Mouse (Mus musculus) cortical plate, adult 2 months (tissue): ENCODE measurements around the gene Trp53i13.

Experiments
- CTCF ChIP-seq: fragments of 200-500 bp; IDR thresholded peaks from 2 replicates; pipeline ENCODE4 v1.5.1; 2011; ENCODE audit warnings: mild to moderate bottlenecking, control low read depth, low read length; ENCODE audit not compliant: insufficient read depth; ENCODE audit errors: extremely low read depth
- POLR2A ChIP-seq: fragments of 200-500 bp; IDR thresholded peaks from 2 replicates; pipeline ENCODE4 v1.6.1; 2011; ENCODE audit warnings: mild to moderate bottlenecking, low read length, control low read depth; ENCODE audit not compliant: insufficient read depth; ENCODE audit errors: extremely low read depth

DNA sequence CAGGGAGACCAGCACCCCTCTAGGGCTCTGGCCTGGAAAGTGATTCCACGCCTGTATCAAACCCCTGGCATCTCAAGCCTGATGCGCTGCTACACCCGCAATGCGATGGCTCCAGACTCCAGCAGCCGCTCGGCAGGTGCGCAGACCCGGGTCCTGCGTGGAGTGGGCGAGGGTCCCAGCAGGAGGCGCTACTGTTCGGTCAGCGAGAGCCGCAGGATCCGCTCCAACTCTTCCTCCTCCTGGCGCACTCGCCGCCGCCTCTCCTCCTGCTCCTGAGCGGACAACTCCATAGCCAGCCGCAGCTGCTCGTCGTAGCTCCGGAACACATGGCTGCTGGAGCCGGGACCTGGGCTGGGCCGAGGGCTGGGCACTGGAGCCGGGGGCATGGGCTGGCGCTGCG, 44.4 kb downstream of the Trp53i13 start:
- TF ChIP-seq POLR2A (no peak), CTCF (no peak)
